Mouse (Mus musculus) cortical plate, adult 2 months (tissue): ENCODE results near the gene Grip1. TPM values are rescaled to one million over a fixed set of nuclear protein-coding genes. Genes with fewer than 3 reads are reported as not detected.

Source experiments
- H3K27ac ChIP-seq: fragments of 200-500 bp; 2 replicates; pipeline ENCODE4 v1.5.1; 2012; ENCODE audit warnings: low read length, control low read depth, inconsistent platforms; ENCODE audit not compliant: insufficient read depth
- H3K4me1 ChIP-seq: fragments of 200-500 bp; 2 replicates; pipeline ENCODE4 v1.6.1; 2011; ENCODE audit warnings: low read length; ENCODE audit not compliant: control insufficient read depth, insufficient read depth
- H3K4me3 ChIP-seq: fragments of 200-500 bp; 2 replicates; pipeline ENCODE4 v1.5.1; 2011; ENCODE audit warnings: mild to moderate bottlenecking, low read length, control low read depth; ENCODE audit not compliant: insufficient read depth
- CTCF ChIP-seq: fragments of 200-500 bp; IDR thresholded peaks from 2 replicates; pipeline ENCODE4 v1.5.1; 2011; ENCODE audit warnings: mild to moderate bottlenecking, control low read depth, low read length; ENCODE audit not compliant: insufficient read depth; ENCODE audit errors: extremely low read depth
- POLR2A ChIP-seq: fragments of 200-500 bp; IDR thresholded peaks from 2 replicates; pipeline ENCODE4 v1.6.1; 2011; ENCODE audit warnings: mild to moderate bottlenecking, low read length, control low read depth; ENCODE audit not compliant: insufficient read depth; ENCODE audit errors: extremely low read depth
- polyA plus RNA-seq: library from polyadenylated mRNA; depleted of rRNA; stranded (reverse); fragments of >200 nt; gene quantifications from 2 replicates; pipeline ENCODE4 v1.2.3, GENCODE M21; 2012

Grip1 gene
- polyA plus RNA-seq, 1 experiment, result 7.8 TPM

GRCm38 (mm10) chr10:119457121-119457520, 3.5 kb downstream of the Grip1 start:
- no peak overlapping the region for H3K27ac ChIP-seq
- no peaks in the 10 kb centered on the region for H3K4me1 ChIP-seq
- H3K4me3 ChIP-seq, result peak overlapping the region; percentile 26; the same call in 1 of the 2 replicates
- TF ChIP-seq CTCF, result no peak
- TF ChIP-seq POLR2A, result no peak

DNA sequence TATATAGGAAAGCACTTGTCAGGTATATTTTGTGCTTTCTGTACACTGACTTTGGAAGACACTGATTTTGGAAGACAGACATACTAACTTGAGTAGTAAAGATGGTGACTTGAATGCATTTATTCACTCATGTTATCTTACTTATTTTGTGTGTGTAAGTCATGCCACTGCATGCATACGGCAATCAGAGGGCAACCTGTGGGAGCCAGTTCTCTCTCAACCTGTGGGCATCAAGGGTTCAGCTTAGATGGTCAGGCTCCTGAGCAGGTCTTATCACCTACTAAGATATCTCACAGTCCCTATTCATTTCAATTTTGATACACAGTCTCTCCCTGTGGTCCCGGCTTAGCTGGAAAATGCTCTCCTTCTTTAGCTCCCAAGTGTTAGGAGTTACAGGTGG, 5.4 kb downstream of the Grip1 start:
- TF ChIP-seq CTCF, result no peak
- TF ChIP-seq POLR2A, result no peak
- Histone ChIP-seq H3K27ac (no peak overlapping the region), H3K4me3 (no peak overlapping the region), H3K4me1 (no peaks in the 10 kb centered on the region)

DNA sequence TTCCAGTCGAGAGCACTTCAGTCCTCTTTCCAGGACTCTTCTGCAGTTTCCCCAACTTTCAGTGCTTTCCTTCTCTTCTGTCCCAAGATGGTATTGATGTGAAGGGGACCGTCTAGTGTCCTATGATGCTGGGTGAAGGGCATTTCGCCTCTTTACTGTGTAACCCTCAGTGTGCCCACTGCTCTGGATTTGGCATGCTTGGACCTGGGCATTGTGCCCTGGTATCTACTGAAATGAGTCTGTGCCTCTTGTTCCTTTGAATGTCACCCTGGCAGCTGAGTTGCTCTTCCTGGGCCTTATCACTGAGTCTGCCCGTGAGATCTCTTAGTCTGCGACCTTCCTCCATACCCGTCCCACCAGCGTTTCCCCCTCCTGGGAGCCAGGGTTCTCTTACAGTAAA, 9.7 kb downstream of the Grip1 start:
- TF ChIP-seq CTCF, result no peak
- TF ChIP-seq POLR2A, result no peak
- Histone ChIP-seq H3K4me1 (no peaks in the 10 kb centered on the region), H3K27ac (no peak overlapping the region), H3K4me3 (no peak overlapping the region)

GRCm38 (mm10) chr10:119463793-119464192, 10.2 kb downstream of the Grip1 start:
- TF ChIP-seq CTCF, result no peak
- TF ChIP-seq POLR2A, result no peak
- H3K4me1 ChIP-seq, result no peaks in the 10 kb centered on the region
- no peak overlapping the region for H3K4me3 ChIP-seq
- no peak overlapping the region for H3K27ac ChIP-seq

DNA sequence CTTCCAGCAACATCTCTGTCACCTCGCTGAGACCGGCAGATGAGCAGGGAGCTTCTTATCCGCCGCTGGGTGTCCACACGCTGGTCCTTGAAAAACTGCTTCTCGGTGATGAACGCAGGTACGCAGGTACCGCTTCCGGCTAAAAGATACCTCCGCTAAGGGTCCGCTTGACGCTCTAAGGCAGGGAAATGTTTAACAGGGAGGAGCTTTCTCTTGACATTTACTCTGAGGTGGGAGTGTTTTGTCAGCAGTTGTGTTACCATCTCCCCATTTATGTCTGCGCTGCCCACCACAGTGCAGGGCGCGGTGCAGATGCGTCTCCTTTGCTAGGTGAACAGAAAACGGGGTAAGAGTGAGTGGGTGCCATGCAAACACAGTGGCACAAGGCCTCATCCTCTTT, 14.3 kb downstream of the Grip1 start:
- no peak overlapping the region for H3K4me3 ChIP-seq
- no peaks in the 10 kb centered on the region for H3K4me1 ChIP-seq
- H3K27ac ChIP-seq, result no peak overlapping the region
- no peak for TF ChIP-seq POLR2A
- TF ChIP-seq CTCF, result no peak

- no peak overlapping the region for H3K4me3 ChIP-seq
- H3K27ac ChIP-seq, result no peak overlapping the region
- TF ChIP-seq POLR2A (no peak), CTCF (no peak)
- H3K4me1 ChIP-seq, result no peaks in the 10 kb centered on the region
Observed at GRCm38 (mm10) chr10:119470096-119470495, 16.5 kb downstream of the Grip1 start.

GRCm38 (mm10) chr10:119475166-119475565, 21.5 kb downstream of the Grip1 start:
- Histone ChIP-seq H3K4me1 (no peaks in the 10 kb centered on the region), H3K27ac (no peak overlapping the region), H3K4me3 (no peak overlapping the region)
- TF ChIP-seq POLR2A, result no peak

GRCm38 (mm10) chr10:119477661-119478060, 24.0 kb downstream of the Grip1 start:
- TF ChIP-seq POLR2A (no peak), CTCF (no peak)
- no peaks in the 10 kb centered on the region for H3K4me1 ChIP-seq
- H3K4me3 ChIP-seq, result no peak overlapping the region
- no peak overlapping the region for H3K27ac ChIP-seq

- TF ChIP-seq CTCF (no peak), POLR2A (no peak)
- Histone ChIP-seq H3K27ac (no peak overlapping the region), H3K4me3 (no peak overlapping the region), H3K4me1 (no peaks in the 10 kb centered on the region)
Observed at GRCm38 (mm10) chr10:119483068-119483705, 29.6 kb downstream of the Grip1 start.

- H3K4me1 ChIP-seq, result no peaks in the 10 kb centered on the region
- no peak for TF ChIP-seq CTCF
- TF ChIP-seq POLR2A, result no peak
- H3K27ac ChIP-seq, result no peak overlapping the region
- H3K4me3 ChIP-seq, result no peak overlapping the region
Observed at GRCm38 (mm10) chr10:119483766-119484165, 30.1 kb downstream of the Grip1 start.

GRCm38 (mm10) chr10:119486936-119487335, 33.3 kb downstream of the Grip1 start:
- H3K4me3 ChIP-seq, result no peak overlapping the region
- H3K27ac ChIP-seq, result no peak overlapping the region
- H3K4me1 ChIP-seq, result no peaks in the 10 kb centered on the region
- TF ChIP-seq POLR2A, result no peak
- no peak for TF ChIP-seq CTCF
